Mouse (Mus musculus) liver, adult 10 weeks (tissue): ENCODE measurements around the gene Nt5e. TPM values are rescaled to one million over a fixed set of nuclear protein-coding genes. Genes with fewer than 3 reads are reported as not detected.

Experiments
- polyA plus RNA-seq: library from polyadenylated mRNA; stranded (reverse); fragments of 350-450 nt; fragmentation: Illumina TruSeq; extraction: RNeasy Lipid Tissue Mini Kit (QIAGEN cat#74804); gene quantifications from one replicate; pipeline ENCODE4 v1.2.3, GENCODE M21; 2014; ENCODE audit warnings: low read depth, low replicate concordance

Nt5e gene
- polyA plus RNA-seq = 67.3 TPM

GRCm38 (mm10) chr9:88326930-88327901, at the start of gene Nt5e:
Gene Nt5e (plus strand): TSS chr9:88327197.

Other genes with a start within 250 kb of the Nt5e start
- gene Snx14, start 111.8 kb downstream of the Nt5e start, polyA plus RNA-seq = 33.1 TPM
- gene Gm20537, start 129.4 kb downstream of the Nt5e start, polyA plus RNA-seq = not detected
- 66.0 TPM for gene Syncrip, start 155.4 kb downstream of the Nt5e start, polyA plus RNA-seq
- 7.2 TPM for gene Zfp949, start 220.8 kb downstream of the Nt5e start, polyA plus RNA-seq